Mouse (Mus musculus) hindbrain, embryonic 11.5 days (tissue): ENCODE results near the gene Prss33. TPM values are rescaled to one million over a fixed set of nuclear protein-coding genes. Genes with fewer than 3 reads are reported as not detected.

Experiments
- ATAC-seq: fragments of 200-750 bp; cut with Nextera tagmentation; 2 replicates; pipeline ENCODE4 v1.8.0; 2017; ENCODE audit warnings: mild to moderate bottlenecking, moderate TSS enrichment, moderate library complexity; ENCODE audit not compliant: low FRiP score
- DNase-seq: peaks from one replicate; pipeline ENCODE4 v3.0.0-alpha.2; 2015; ENCODE audit warnings: low spot score
- H3K27ac ChIP-seq: fragments of 300-500 bp; sonication (generic); 2 replicates; pipeline ENCODE4 v1.5.1; 2014; ENCODE audit warnings: mild to moderate bottlenecking, low read depth, low read length
- H3K27me3 ChIP-seq: fragments of 300-500 bp; sonication (generic); 2 replicates; pipeline ENCODE4 v1.6.1; 2014; ENCODE audit warnings: mild to moderate bottlenecking, low read length, moderate library complexity, mixed read lengths; ENCODE audit not compliant: control insufficient read depth, insufficient read depth
- H3K36me3 ChIP-seq: fragments of 300-500 bp; sonication (generic); 2 replicates; pipeline ENCODE4 v1.6.1; 2014; ENCODE audit warnings: mild to moderate bottlenecking, low read length, moderate library complexity, mixed read lengths; ENCODE audit not compliant: control insufficient read depth, insufficient read depth
- H3K4me1 ChIP-seq: fragments of 300-500 bp; sonication (generic); replicated peaks from 2 replicates; pipeline ENCODE4 v1.6.1; 2014; ENCODE audit warnings: low read length, mixed read lengths; ENCODE audit not compliant: control insufficient read depth, insufficient read depth
- H3K4me2 ChIP-seq: fragments of 300-500 bp; sonication (generic); replicated peaks from 2 replicates; pipeline ENCODE4 v1.6.1; 2014; ENCODE audit warnings: mild to moderate bottlenecking, low read depth, low read length
- H3K4me3 ChIP-seq: fragments of 300-500 bp; sonication (generic); 2 replicates; pipeline ENCODE4 v1.5.1; 2014; ENCODE audit warnings: low read depth, low read length
- H3K9ac ChIP-seq: fragments of 300-500 bp; sonication (generic); 2 replicates; pipeline ENCODE4 v1.6.1; 2014; ENCODE audit warnings: low read depth, low read length
- H3K9me3 ChIP-seq: fragments of 300-500 bp; sonication (generic); 2 replicates; pipeline ENCODE4 v1.6.1; 2016; ENCODE audit warnings: low read length; ENCODE audit not compliant: control insufficient read depth
- WGBS: fragments of 180-500 bp; shearing (Covaris S2); extraction: QIAGEN DNeasy Blood & Tissue Kit; methylation state at CpG from one replicate; pipeline ENCODE4 v1.1.7; 2014; 5-methylcytosine and 5-hydroxymethylcytosine counted together
- polyA plus RNA-seq: library from polyadenylated mRNA; unstranded; fragments of >200 nt; fragmentation: Nextera tagmentation; extraction: Ambion mirVana; gene quantifications from 2 replicates; pipeline ENCODE4 v1.2.1, GENCODE M21; 2014

The Prss33 gene
- polyA plus RNA-seq, 1 experiment from 2014 or later: not detected

DNA sequence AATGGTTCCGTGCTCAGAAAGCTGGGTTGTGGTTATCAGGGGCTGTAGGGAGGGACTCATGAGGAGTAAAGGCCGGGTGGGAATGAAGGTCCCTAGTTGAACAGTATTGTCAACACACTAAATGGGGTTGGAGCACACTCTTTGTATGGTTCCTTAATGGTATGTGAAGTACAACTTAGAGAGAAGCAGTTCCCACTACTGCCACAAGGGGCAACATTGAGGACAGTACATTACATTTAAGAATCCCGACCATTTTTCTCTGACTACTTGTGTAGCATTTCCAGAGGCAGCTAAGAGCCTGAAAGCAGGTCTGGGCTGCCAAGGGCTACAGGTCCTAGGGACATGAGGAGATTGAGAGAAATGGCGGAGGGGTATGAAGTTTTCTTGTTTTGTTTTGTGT lies 5.3 kb upstream of the Prss33 start:
- 30% methylated on average over 4 of the region's 4 CpGs for whole genome bisulfite sequencing

DNA sequence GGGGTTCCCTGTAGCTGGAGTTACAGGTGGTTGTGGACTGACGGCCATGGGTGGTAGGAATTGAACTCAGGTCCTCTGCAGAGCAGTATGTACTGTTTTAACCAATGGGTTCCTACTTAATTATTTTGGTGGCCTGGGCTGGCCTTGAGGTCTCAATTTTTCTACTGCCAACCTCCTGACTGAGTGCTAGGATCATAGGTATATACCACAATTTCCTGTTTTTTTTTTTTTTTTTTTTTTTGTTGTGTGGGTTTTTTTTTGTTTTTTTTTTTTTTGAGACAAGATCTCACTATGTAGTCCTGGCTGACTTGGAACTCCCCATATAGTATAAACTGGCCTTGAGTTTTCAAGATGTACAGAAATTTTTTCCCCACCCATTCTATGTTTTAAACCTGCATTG lies 4.7 kb downstream of the Prss33 start:
- Histone ChIP-seq H3K9ac (no peak overlapping the region), H3K9me3 (no peaks in the 10 kb centered on the region), H3K4me3 (no peak overlapping the region), H3K27me3 (no peaks in the 10 kb centered on the region), H3K4me1 (0 out of 2 replicates have a peak, but pooled peaks cover 2% of the 10 kb centered on the region), H3K36me3 (0 out of 2 replicates have a peak, but pooled peaks cover under 1% of the 10 kb centered on the region), H3K4me2 (no peak overlapping the region), H3K27ac (no peak overlapping the region)
- ATAC-seq: no peak
- no peak for DNase-seq
- 89% methylated on average over 1 of the region's 1 CpGs for WGBS

More for the DNA sequence above, 5.3 kb upstream of the Prss33 start:
- H3K27ac ChIP-seq: no peak overlapping the region
- ATAC-seq: peak; percentile 43; the same call in 1 of the 2 replicates
- H3K9ac ChIP-seq: no peak overlapping the region
- H3K36me3 ChIP-seq: no peaks in the 10 kb centered on the region
- H3K27me3 ChIP-seq: no peaks in the 10 kb centered on the region
- no peak overlapping the region for H3K4me3 ChIP-seq
- no peaks in the 10 kb centered on the region for H3K4me1 ChIP-seq
- H3K4me2 ChIP-seq: no peak overlapping the region
- DNase-seq: peak; percentile 84
- no peaks in the 10 kb centered on the region for H3K9me3 ChIP-seq

DNA sequence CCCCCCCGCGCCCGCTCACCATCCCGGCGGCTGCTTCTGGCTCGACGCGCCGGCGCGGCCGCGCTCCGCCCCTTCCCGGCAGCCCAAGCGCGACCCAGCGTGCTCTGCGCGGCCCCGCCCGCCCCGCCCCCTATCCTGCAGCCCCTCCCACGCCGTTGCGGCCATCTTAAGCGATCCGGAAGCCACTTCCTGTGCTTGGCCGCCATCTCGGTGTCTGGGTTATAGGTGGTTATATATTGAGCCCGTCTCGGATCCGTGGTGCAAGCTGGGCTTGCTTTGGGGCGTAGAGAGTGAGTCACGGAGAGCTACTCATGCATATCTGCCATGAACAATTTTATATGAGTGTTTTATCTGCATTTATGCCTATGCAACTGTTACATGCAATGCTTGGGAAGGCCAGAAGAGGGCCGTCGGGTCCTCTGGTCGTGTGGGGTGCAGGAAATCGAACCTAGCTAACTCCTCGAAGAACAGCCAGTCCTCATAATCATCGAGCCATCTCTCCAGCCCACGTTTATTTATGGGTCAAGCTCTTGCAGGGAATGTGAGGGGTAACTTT lies 6.7 kb downstream of the Prss33 start, which contains the start of gene Elob:
Gene Elob, minus strand, starts transcription at position 73 of the 556 bp plus-strand sequence.
- H3K36me3 ChIP-seq: 0 out of 2 replicates have a peak, but pooled peaks cover 5% of the 10 kb centered on the region
- WGBS: 1% methylated on average over 19 of the region's 42 CpGs
- H3K9me3 ChIP-seq: no peaks in the 10 kb centered on the region

DNA sequence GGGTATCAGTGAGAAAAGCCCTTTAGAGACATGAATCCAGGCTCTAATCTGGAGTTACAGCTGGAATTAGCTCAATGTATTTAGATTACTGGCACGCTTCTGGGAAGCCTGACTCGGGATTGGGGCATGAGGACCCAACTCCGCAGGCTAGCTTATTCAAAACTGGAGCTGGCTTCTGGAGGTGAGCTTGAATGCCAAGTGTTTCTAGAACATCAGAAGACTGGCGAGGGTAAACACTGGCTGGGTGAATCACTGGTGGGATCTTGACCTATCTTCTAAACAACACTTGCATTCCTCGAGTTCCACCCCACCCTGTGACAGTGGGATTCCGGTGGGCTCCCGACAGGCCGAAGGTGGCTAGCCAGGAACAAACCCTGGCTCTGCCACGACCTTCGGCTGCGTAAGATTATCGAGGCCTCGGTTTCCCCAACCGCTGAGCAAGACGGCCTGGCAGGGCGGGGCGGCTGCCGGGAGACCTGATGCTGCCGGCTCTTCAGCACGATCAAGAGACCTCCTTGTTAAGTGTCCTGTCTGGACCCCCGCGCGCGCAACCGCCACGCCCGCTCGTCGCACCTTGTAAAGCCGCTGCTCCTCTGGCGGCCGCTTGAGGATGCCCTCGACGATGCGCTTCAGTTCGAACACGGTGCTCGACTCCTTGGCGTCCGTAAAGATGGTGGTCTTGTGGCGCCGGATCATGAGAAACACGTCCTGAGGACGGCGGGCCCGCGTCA lies 7.4 kb downstream of the Prss33 start:
- H3K9me3 ChIP-seq: no peaks in the 10 kb centered on the region
- H3K27me3 ChIP-seq: no peaks in the 10 kb centered on the region
- peaks cover 9% of the 10 kb centered on the region; the same call in 1 of the 2 replicates for H3K36me3 ChIP-seq
- H3K4me3 ChIP-seq: peak overlapping the region; percentile 87
- WGBS: under 1% methylated on average over 39 of the region's 47 CpGs
- ATAC-seq (peak; percentile 86), DNase-seq (peak; percentile 72)
- H3K9ac ChIP-seq: peak overlapping the region; percentile 88
- peak overlapping the region; percentile 70 for H3K4me2 ChIP-seq
- peak overlapping the region; percentile 80 for H3K27ac ChIP-seq
- H3K4me1 ChIP-seq: 0 out of 2 replicates have a peak, but pooled peaks cover 2% of the 10 kb centered on the region

More for the DNA sequence above, 6.7 kb downstream of the Prss33 start, which contains the start of gene Elob:
- ATAC-seq (peak; percentile 97), DNase-seq (peak; percentile 90)
- Histone ChIP-seq H3K4me2 (peak within 1 kb of the TSS; percentile 70), H3K27me3 (no peaks in the 10 kb centered on the region), H3K9ac (peak within 1 kb of the TSS; percentile 88), H3K4me1 (0 out of 2 replicates have a peak, but pooled peaks cover 2% of the 10 kb centered on the region), H3K27ac (peak within 1 kb of the TSS; percentile 80), H3K4me3 (peak within 1 kb of the TSS; percentile 87)

DNA sequence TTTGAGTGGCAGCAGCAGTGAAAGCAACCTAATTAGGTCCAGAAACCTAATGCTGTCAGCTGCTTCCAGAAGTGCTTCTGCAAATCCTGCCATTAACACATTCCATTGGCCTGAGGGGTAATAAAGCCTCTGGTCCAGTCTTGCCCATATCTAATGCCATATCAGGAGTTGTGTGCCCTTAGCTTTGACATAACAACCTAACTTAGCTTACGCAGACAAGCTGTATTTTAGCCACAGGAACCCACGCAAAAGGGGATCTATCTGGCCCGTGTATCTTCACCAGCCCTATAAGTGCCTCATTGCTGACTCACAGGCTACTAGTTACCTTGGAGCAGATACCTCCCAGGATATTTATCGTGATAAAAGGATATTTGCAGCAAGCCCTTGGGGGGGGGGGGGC lies 10.3 kb downstream of the Prss33 start:
- DNase-seq: no peak
- Histone ChIP-seq H3K4me3 (no peak overlapping the region), H3K9me3 (no peaks in the 10 kb centered on the region), H3K4me1 (0 out of 2 replicates have a peak, but pooled peaks cover 2% of the 10 kb centered on the region), H3K4me2 (no peak overlapping the region), H3K27ac (no peak overlapping the region), H3K9ac (no peak overlapping the region), H3K36me3 (peaks cover 30% of the 10 kb centered on the region), H3K27me3 (no peaks in the 10 kb centered on the region)
- no peak for ATAC-seq
- WGBS: 89% methylated on average over 4 of the region's 4 CpGs

DNA sequence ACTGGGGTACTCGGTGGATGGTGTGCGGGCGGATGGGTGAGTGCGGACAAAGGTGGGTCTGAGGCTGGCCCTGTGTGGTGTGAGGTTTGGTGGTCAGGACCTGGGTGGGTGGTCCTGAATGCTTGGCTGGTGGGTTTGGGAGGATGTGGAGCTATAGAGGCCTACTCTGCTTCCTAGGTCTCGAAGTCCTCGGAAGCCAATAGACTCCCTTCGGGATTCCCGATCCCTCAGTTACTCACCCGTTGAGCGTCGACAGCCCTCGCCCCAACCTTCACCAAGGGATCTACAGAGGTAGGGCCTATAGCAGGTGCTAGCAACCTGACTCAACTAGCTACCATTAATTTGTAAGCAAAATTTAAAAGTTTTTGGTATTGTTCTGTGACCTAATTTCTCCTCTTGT lies 12.2 kb downstream of the Prss33 start:
- Histone ChIP-seq H3K27ac (no peak overlapping the region), H3K27me3 (no peaks in the 10 kb centered on the region), H3K4me3 (no peak overlapping the region), H3K4me1 (0 out of 2 replicates have a peak, but pooled peaks cover 2% of the 10 kb centered on the region), H3K9ac (no peak overlapping the region), H3K4me2 (no peak overlapping the region; the same call in 1 of the 2 replicates), H3K36me3 (peaks cover 50% of the 10 kb centered on the region), H3K9me3 (no peaks in the 10 kb centered on the region)
- no peak for DNase-seq
- WGBS: 90% methylated on average over 12 of the region's 12 CpGs
- no peak for ATAC-seq

DNA sequence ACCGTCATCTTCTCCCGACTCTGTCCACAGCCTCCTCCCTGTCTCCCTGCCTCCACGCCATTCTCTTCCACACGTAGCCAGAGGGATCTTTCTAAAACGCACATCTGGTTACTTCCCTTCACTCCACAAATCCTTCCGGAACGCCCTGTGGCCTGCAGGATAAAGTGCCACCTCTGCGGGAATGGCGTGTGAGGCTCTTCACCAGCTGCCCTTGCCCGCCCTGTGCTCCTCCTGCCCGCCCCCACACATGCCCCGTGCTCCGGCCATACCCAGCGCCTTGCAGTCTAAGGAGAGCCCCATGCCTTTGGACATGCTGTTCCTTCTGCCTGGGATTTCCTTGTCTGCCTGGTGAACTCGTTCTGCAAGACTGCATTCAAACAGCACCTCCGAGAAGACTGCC lies 12.8 kb downstream of the Prss33 start:
- no peaks in the 10 kb centered on the region for H3K27me3 ChIP-seq
- no peak overlapping the region for H3K9ac ChIP-seq
- no peak overlapping the region for H3K27ac ChIP-seq
- no peak overlapping the region for H3K4me2 ChIP-seq
- no peak for DNase-seq
- 89% methylated on average over 16 of the region's 16 CpGs for WGBS
- 0 out of 2 replicates have a peak, but pooled peaks cover 2% of the 10 kb centered on the region for H3K4me1 ChIP-seq
- peak; percentile 41; the same call in 1 of the 2 replicates for ATAC-seq
- H3K36me3 ChIP-seq: peaks cover 56% of the 10 kb centered on the region
- H3K9me3 ChIP-seq: no peaks in the 10 kb centered on the region
- H3K4me3 ChIP-seq: no peak overlapping the region

DNA sequence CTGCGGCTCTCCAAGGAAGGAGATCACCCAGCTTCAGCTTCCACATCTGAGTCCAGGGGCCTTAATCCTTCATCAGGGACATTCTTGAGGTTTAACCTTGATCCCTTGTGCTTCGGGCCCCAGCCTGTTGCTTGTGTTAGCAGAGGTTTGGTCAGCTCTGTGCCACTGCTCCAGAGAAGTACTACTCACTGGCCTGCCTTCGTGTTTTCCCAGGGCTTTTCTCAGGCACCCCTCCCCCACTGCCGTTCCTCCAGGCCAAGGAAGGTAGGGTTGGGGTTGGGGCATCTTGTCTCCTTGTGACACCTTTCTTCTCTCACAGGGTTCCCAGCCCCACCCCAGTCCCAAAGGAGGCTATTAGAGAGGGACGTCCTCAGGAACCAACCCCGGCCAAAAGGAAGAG lies 13.8 kb downstream of the Prss33 start:
- Histone ChIP-seq H3K4me1 (no peaks in the 10 kb centered on the region), H3K36me3 (peaks cover 65% of the 10 kb centered on the region), H3K4me3 (no peak overlapping the region), H3K27me3 (no peaks in the 10 kb centered on the region), H3K9ac (no peak overlapping the region), H3K9me3 (no peaks in the 10 kb centered on the region), H3K4me2 (no peak overlapping the region), H3K27ac (no peak overlapping the region)
- ATAC-seq (no peak), DNase-seq (no peak)
- 82% methylated on average over 6 of the region's 6 CpGs for WGBS
